Mouse (Mus musculus) brown adipose tissue, adult 24 weeks (tissue): ENCODE results near the gene Sppl3. TPM values are rescaled to one million over a fixed set of nuclear protein-coding genes. Genes with fewer than 3 reads are reported as not detected.

ENCODE experiments used
- H3K27ac ChIP-seq: fragments of 200-500 bp; replicated peaks from 2 replicates; pipeline ENCODE4 v1.5.1; 2012; ENCODE audit warnings: low read depth, mild to moderate bottlenecking, low read length
- H3K4me1 ChIP-seq: fragments of 200-500 bp; 2 replicates; pipeline ENCODE4 v1.6.1; 2012; ENCODE audit warnings: low read length, mixed read lengths; ENCODE audit not compliant: control insufficient read depth, insufficient read depth, insufficient read length
- H3K4me3 ChIP-seq: fragments of 200-500 bp; 2 replicates; pipeline ENCODE4 v1.5.1; 2012; ENCODE audit warnings: low read depth, mild to moderate bottlenecking, low read length, moderate library complexity; ENCODE audit not compliant: insufficient read depth
- polyA plus RNA-seq: library from polyadenylated mRNA; stranded (reverse); fragments of >200 nt; gene quantifications from 2 replicates; pipeline ENCODE4 v1.2.4, GENCODE M21; 2012; ENCODE audit not compliant: missing spikeins, insufficient read depth, insufficient read length

The Sppl3 gene
- polyA plus RNA-seq, 1 experiment = 15.8 TPM

DNA sequence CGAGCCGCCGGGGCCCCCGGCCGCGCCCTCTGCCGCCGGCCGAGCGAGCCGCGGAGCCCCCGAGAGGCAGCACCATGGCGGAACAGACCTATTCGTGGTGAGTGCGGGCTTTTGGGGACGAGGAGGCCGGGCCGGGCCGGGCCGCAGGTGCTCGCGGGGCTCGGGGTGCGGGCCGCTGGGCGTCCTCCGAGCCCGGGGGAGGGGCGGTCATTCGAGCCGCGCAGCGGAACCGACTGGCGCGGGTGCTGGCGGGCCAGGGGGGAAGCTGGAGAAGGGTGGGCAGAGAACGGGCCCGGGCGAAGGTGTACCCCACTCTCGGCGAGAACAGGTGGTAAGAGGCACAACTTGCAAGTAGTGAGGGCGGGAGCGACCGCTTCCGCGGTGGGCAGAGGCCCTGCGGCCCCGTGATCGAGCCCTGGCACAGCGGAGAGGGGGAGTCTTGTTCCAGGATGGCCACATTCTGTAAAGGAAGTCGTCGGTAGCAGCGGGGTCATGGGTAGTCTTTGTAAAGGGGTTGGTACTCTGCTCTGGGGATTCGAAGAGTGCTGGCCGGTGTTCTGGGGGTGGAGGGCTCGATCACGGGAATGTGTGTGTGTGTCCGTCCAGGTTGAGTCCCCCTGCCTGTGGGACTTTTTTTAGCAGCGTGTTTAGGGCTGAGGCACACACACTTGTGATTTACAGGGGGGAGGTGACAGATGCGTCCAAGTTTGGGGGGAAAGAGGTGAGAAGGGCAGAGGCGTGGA lies 753 bp downstream of the Sppl3 start:
- Histone ChIP-seq H3K4me1 (peaks cover 18% of the 10 kb centered on the region), H3K4me3 (peak overlapping the region; percentile 89), H3K27ac (peak overlapping the region; percentile 9)

DNA sequence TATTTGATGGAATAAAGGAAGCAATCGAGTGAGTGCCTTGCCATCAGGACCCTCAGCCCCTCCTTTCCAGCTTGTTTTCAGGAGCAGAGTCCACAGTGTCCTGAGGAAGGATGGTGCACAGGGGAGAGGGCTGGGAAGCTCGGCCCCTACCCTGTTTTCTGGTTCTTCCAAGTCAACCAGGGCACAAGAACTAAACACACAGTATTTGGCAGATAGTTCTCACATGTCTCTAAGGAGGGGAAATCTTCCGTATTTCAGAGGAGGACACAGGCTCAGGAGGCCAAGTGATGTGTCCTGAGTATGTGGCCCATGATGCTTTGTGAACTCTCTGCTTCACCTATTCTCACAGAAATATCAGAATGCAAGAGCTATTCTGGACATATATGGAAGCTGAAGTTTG lies 2.5 kb downstream of the Sppl3 start:
- peak overlapping the region; percentile 10; the same call in 1 of the 2 replicates for H3K4me3 ChIP-seq
- H3K27ac ChIP-seq = no peak overlapping the region
- H3K4me1 ChIP-seq = peaks cover 23% of the 10 kb centered on the region

- Histone ChIP-seq H3K4me3 (no peak overlapping the region), H3K4me1 (peaks cover 29% of the 10 kb centered on the region), H3K27ac (no peak overlapping the region)
Measured at GRCm38 (mm10) chr5:115014570-115014969, 3.6 kb downstream of the Sppl3 start.

DNA sequence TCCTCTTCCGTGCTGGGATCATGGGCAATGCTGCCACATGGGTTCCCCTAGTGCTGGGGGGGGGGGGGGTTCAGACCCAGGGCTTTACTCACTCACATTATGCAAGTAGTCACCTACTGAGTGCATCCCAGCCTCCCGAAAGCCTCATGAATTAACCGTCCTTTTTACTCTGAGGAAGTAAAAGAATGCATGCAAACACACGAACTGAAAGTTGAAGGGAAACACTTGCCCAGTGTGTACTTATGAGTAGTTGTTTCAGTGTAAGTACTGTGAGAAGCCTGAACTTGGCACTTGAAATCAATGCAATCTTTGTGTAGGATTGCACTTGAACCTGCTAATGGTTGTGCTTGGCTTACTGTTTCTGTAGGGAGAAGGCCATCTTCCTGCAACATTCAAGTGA lies 4.2 kb downstream of the Sppl3 start:
- peaks cover 34% of the 10 kb centered on the region for H3K4me1 ChIP-seq
- no peak overlapping the region for H3K27ac ChIP-seq
- H3K4me3 ChIP-seq = no peak overlapping the region

GRCm38 (mm10) chr5:115018270-115018669 lies 7.3 kb downstream of the Sppl3 start:
- Histone ChIP-seq H3K4me3 (no peak overlapping the region), H3K4me1 (peaks cover 44% of the 10 kb centered on the region), H3K27ac (no peak overlapping the region)

DNA sequence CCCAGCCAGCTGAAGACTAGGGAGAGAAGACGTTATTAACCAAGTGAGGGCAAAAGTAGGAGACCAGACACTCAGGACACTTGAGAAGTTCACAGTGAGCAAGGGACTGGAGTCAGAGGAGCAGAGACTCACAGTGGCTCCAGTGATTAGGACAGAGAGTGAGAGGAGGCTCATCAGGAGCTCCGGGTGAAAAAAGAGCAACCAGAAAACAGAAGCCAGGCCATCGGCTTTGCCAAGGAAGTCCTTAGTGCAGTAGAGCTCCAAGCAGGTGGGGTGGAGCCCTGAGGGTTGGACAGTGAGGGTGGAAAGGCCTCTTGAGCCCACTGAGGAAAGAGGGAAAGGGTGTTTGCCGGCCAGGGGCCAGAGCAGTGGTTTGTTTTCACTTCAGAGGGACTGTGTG lies 7.9 kb downstream of the Sppl3 start:
- Histone ChIP-seq H3K4me3 (no peak overlapping the region), H3K4me1 (peaks cover 41% of the 10 kb centered on the region), H3K27ac (peak overlapping the region; percentile 19)

DNA sequence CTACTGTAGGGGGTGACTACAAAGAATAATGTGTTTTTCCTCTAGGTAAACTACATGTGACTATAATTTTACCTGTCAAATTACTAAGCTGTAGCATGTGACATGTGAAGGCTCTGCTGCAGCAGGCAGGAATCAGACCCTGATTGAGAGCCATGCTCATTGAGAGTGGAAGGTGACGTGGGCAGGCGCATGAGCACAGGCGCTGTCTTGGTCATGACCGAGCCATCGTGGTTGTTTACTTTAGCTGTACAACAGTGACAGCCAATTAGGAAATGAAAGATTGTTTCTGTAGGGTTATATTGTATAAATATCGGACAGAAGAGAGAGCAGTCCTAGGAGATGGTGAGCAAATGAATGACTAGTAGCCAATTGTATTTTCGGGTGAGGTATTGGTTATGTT lies 11.1 kb downstream of the Sppl3 start:
- Histone ChIP-seq H3K4me1 (peaks cover 46% of the 10 kb centered on the region), H3K27ac (0 out of 2 replicates have a peak overlapping the region, but pooled peaks have one; percentile 12), H3K4me3 (no peak overlapping the region)

GRCm38 (mm10) chr5:115026170-115026569 lies 15.2 kb downstream of the Sppl3 start:
- Histone ChIP-seq H3K4me1 (peaks cover 35% of the 10 kb centered on the region), H3K27ac (no peak overlapping the region; the same call in 1 of the 2 replicates), H3K4me3 (no peak overlapping the region)

DNA sequence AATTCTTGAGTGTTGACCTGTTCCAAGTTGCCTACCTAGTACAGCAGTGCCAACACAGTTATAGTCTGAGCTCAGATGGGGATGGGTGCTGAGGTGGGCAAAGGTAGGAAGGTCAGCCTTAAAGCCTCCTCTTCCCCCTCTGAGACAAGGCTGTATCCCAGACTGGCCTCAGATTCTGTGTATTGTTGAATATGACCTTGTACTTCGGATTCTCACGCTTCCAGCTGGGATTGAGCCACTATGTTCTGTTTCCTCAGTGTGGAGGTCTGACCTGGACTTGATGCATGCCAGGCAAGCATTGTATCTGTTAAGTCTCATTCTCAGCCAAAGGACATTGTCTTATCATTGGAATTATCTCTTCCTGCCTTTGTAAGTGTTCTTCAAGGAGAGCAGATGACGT lies 16.2 kb downstream of the Sppl3 start:
- peak overlapping the region; percentile 75 for H3K27ac ChIP-seq
- no peak overlapping the region for H3K4me3 ChIP-seq
- peaks cover 34% of the 10 kb centered on the region for H3K4me1 ChIP-seq

- peaks cover 41% of the 10 kb centered on the region for H3K4me1 ChIP-seq
- H3K27ac ChIP-seq = no peak overlapping the region
- no peak overlapping the region for H3K4me3 ChIP-seq
Measured at GRCm38 (mm10) chr5:115028920-115029319, 18.0 kb downstream of the Sppl3 start.

GRCm38 (mm10) chr5:115029509-115029908 lies 18.6 kb downstream of the Sppl3 start:
- no peak overlapping the region for H3K27ac ChIP-seq
- H3K4me1 ChIP-seq = peaks cover 41% of the 10 kb centered on the region
- no peak overlapping the region for H3K4me3 ChIP-seq

DNA sequence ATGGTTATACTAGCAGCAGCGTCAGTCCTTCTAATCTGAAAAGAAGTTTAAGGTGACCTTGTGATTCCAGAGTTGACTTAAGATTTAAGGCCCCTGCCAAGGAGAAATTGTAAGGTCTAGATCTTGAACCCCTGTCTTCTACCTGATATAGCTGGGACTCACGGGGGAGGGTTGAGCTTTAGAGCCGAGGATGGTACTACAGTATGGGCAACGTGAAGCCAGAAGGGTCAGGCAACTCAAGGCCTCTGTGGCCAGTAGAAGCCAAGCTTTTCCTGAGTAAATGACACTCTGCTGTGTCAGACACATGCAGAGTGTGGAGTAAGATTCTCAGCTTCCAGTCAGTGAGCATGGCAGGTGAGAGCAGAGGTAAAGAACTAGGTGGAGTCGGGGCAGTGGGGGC lies 20.6 kb downstream of the Sppl3 start:
- Histone ChIP-seq H3K27ac (0 out of 2 replicates have a peak overlapping the region, but pooled peaks have one; percentile 31), H3K4me1 (peaks cover 42% of the 10 kb centered on the region), H3K4me3 (no peak overlapping the region)

GRCm38 (mm10) chr5:115032620-115033019 lies 21.7 kb downstream of the Sppl3 start:
- Histone ChIP-seq H3K27ac (no peak overlapping the region), H3K4me1 (peaks cover 38% of the 10 kb centered on the region), H3K4me3 (no peak overlapping the region)

GRCm38 (mm10) chr5:115035217-115035616 lies 24.3 kb downstream of the Sppl3 start:
- no peak overlapping the region for H3K27ac ChIP-seq

GRCm38 (mm10) chr5:115037099-115037498 lies 26.2 kb downstream of the Sppl3 start:
- Histone ChIP-seq H3K4me1 (peaks cover 29% of the 10 kb centered on the region), H3K4me3 (no peak overlapping the region), H3K27ac (no peak overlapping the region)

More at GRCm38 (mm10) chr5:115035217-115035616, 24.3 kb downstream of the Sppl3 start:
- H3K4me3 ChIP-seq = no peak overlapping the region
- peaks cover 38% of the 10 kb centered on the region for H3K4me1 ChIP-seq

DNA sequence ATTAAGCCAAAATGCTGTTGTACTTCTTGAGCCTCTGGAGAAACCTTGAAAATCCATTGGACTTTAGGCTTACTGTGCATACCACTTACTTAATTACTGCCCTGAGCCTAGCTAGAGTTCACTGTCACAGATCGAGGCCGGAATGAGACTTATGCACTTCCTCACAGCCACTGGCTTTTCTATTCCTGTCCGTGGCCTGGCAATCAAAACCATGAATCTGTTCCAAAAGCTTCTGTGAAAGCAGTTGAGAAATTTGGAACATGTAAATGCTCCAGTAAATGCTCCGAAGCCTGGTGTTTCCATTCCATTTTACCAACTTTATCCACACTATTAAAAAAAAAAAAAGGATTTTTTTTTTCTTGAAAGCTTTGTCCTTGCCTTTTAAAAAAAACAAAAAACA lies 29.8 kb downstream of the Sppl3 start:
- no peak overlapping the region for H3K27ac ChIP-seq
- H3K4me3 ChIP-seq = no peak overlapping the region
- peaks cover 17% of the 10 kb centered on the region for H3K4me1 ChIP-seq
